16 mouse cellular contexts compared by ENCODE assay signal in genomic region chr10:47741667-47742066, GRCm38 (mm10).
DNase-seq lines count a peak whose midpoint lies in the region; TF ChIP-seq lines count a peak whose summit lies in the region.
"Had no signal": no experiment of that assay in that cellular context is flagged by ENCODE, and none has a peak within 500 bp of the region (broad histone marks: within the 10 kb centered on the region; RNA-seq: fewer than 3 reads in every experiment).

No protein-coding gene starts in this region.

- H3K79me2 ChIP-seq in myocyte (ENCODE audit: control insufficient read depth, insufficient read depth): no peaks in the 10 kb centered on the region

- peak overlapping the region; percentile 8 for H3K4me2 ChIP-seq in myocyte (ENCODE audit: low read depth)

- H3K27me3 ChIP-seq in myocyte (ENCODE audit: control insufficient read depth, insufficient read depth, insufficient read length): no peaks in the 10 kb centered on the region
- H3K27me3 ChIP-seq: CH12.LX, Patski had no signal

- no peak for TF ChIP-seq POLR2A in myocyte (IDR thresholded peaks at IDR 0.05; ENCODE audit: insufficient read length, low read depth)

- H3ac ChIP-seq in myocyte (ENCODE audit: control insufficient read depth, insufficient read length): no peak overlapping the region

- no peak overlapping the region for H3K4me3 ChIP-seq in myocyte

- DNase-seq in right cerebral cortex, postnatal 4 days: no peak
- DNase-seq: adrenal gland, adult 2 months; adrenal gland, adult 8-10 months; adrenal gland, postnatal 10 days; adrenal gland, postnatal 14 days; adrenal gland, postnatal 25 days; adrenal gland, postnatal 36 days; B cell, adult 2 months; cerebellum, adult 11 months; cerebellum, adult 11-12 months; cerebellum, adult 18-20 months; cerebellum, adult 2 months had no signal

- H3K36me3 ChIP-seq in myocyte (ENCODE audit: control insufficient read depth, insufficient read depth): no peaks in the 10 kb centered on the region
- H3K36me3 ChIP-seq: G1E had no signal

TF ChIP-seq in myocyte, 11 proteins besides CTCF, POLR2A, EP300 and RAD21:
- TF ChIP-seq MYOD1 (IDR thresholded peaks at IDR 0.05; ENCODE audit: control insufficient read depth in 1 of 3, insufficient read length in 2 of 3, low read depth in 2 of 3) (peak in 1 of 3 experiments; percentile 71), TCF3 (IDR thresholded peaks at IDR 0.05; ENCODE audit: insufficient read length, low read depth) (no peak), USF1 (IDR thresholded peaks at IDR 0.05; ENCODE audit: low read depth) (no peak), POLR2AphosphoS2 (IDR thresholded peaks at IDR 0.05; ENCODE audit: insufficient read length, low read depth) (no peak), TCF12 (IDR thresholded peaks at IDR 0.05; ENCODE audit: insufficient read depth, poor library complexity, severe bottlenecking) (no peak), SRF (IDR thresholded peaks at IDR 0.05; ENCODE audit: control insufficient read depth, insufficient read length, low read depth) (no peak), MYOG (IDR thresholded peaks at IDR 0.05; ENCODE audit: control insufficient read depth in 1 of 3, insufficient read depth in 1 of 3, insufficient read length in 2 of 3, low read depth in 2 of 3) (peak in 1 of 3 experiments; percentile 51)
